Mouse (Mus musculus) neural tube, embryonic 13.5 days (tissue): ENCODE measurements at regions not wholly inside any gene's neighbourhood (a gene's known extent, or its start where the extent isn't known, plus 50 kb on each side); places are given as distances from the start of the nearest gene placed in this dataset.
A peak's percentile ranks its signal among the peaks of the same experiment; 100 is the strongest.

Source experiments
- ATAC-seq: fragments of 200-750 bp; cut with Nextera tagmentation; 2 replicates; pipeline ENCODE4 v1.8.0; 2017; ENCODE audit warnings: low read depth, mild to moderate bottlenecking, moderate TSS enrichment, moderate library complexity
- H3K27ac ChIP-seq: fragments of 300-500 bp; sonication (generic); replicated peaks from 2 replicates; pipeline ENCODE4 v1.5.1; 2015; ENCODE audit warnings: moderate library complexity, mild to moderate bottlenecking, inconsistent platforms
- H3K27me3 ChIP-seq: fragments of 300-500 bp; sonication (generic); 2 replicates; pipeline ENCODE4 v1.6.1; 2015; ENCODE audit warnings: mild to moderate bottlenecking, inconsistent platforms
- H3K36me3 ChIP-seq: fragments of 300-500 bp; sonication (generic); 2 replicates; pipeline ENCODE4 v1.6.1; 2015; ENCODE audit warnings: mild to moderate bottlenecking, inconsistent platforms
- H3K4me1 ChIP-seq: fragments of 300-500 bp; sonication (generic); replicated peaks from 2 replicates; pipeline ENCODE4 v1.6.1; 2015; ENCODE audit warnings: inconsistent platforms
- H3K4me2 ChIP-seq: fragments of 300-500 bp; sonication (generic); 2 replicates; pipeline ENCODE4 v1.6.1; 2015; ENCODE audit warnings: inconsistent platforms, mild to moderate bottlenecking, moderate library complexity
- H3K4me3 ChIP-seq: fragments of 300-500 bp; sonication (generic); 2 replicates; pipeline ENCODE4 v1.5.1; 2015; ENCODE audit warnings: mild to moderate bottlenecking, inconsistent platforms
- H3K9ac ChIP-seq: fragments of 300-500 bp; sonication (generic); 2 replicates; pipeline ENCODE4 v1.6.1; 2015; ENCODE audit warnings: moderate library complexity, mild to moderate bottlenecking, inconsistent platforms
- H3K9me3 ChIP-seq: fragments of 300-500 bp; sonication (generic); 2 replicates; pipeline ENCODE4 v1.6.1; 2016; ENCODE audit warnings: inconsistent platforms
- WGBS: fragments of 180-500 bp; shearing (Covaris S2); methylation state at CpG from one replicate; pipeline ENCODE4 v1.1.7; 2015; 5-methylcytosine and 5-hydroxymethylcytosine counted together

DNA sequence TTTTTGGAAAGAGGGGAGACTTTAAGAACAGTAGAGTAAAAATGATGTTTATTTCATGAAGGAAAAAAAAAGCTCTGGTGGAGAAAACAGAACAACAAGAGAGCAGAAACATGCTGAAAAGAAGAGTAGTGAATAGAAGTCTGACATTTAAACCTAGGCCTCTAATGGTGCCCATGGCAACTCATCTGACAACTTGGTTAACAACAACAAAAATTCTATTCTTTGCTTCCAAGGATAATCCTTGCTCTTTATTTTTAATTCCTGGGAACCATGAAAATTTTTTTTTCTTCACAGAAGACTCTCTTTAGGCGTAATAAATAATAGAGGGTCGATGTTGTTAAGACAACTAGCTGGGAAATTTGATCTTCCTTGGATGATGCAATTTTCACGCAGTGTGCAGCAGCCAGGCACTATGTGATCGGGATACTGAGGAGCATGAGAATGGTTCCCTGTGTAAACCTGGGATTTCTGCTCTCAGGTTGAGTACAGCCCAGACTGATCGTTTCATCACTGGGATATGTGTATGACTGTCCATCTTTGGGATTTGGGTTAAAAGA lies 120.4 kb upstream of the Ndst3 start:
- H3K27ac ChIP-seq = no peak overlapping the region

GRCm38 (mm10) chr3:123828790-123829189 lies 138.1 kb upstream of the Ndst3 start:
- 84% methylated on average over 6 of the region's 6 CpGs for WGBS
- no peak for ATAC-seq
- Histone ChIP-seq H3K36me3 (no peaks in the 10 kb centered on the region), H3K9ac (no peak overlapping the region), H3K4me1 (no peaks in the 10 kb centered on the region), H3K27me3 (no peaks in the 10 kb centered on the region), H3K9me3 (no peaks in the 10 kb centered on the region), H3K27ac (no peak overlapping the region), H3K4me3 (no peak overlapping the region), H3K4me2 (no peak overlapping the region)

More for the DNA sequence above, 120.4 kb upstream of the Ndst3 start:
- Histone ChIP-seq H3K36me3 (no peaks in the 10 kb centered on the region), H3K4me1 (peaks cover 7% of the 10 kb centered on the region; the same call in 1 of the 2 replicates), H3K4me2 (no peak overlapping the region), H3K9ac (no peak overlapping the region), H3K9me3 (no peaks in the 10 kb centered on the region), H3K27me3 (no peaks in the 10 kb centered on the region), H3K4me3 (no peak overlapping the region)
- ATAC-seq = peak; percentile 67
- 28% methylated on average over 5 of the region's 5 CpGs for WGBS

DNA sequence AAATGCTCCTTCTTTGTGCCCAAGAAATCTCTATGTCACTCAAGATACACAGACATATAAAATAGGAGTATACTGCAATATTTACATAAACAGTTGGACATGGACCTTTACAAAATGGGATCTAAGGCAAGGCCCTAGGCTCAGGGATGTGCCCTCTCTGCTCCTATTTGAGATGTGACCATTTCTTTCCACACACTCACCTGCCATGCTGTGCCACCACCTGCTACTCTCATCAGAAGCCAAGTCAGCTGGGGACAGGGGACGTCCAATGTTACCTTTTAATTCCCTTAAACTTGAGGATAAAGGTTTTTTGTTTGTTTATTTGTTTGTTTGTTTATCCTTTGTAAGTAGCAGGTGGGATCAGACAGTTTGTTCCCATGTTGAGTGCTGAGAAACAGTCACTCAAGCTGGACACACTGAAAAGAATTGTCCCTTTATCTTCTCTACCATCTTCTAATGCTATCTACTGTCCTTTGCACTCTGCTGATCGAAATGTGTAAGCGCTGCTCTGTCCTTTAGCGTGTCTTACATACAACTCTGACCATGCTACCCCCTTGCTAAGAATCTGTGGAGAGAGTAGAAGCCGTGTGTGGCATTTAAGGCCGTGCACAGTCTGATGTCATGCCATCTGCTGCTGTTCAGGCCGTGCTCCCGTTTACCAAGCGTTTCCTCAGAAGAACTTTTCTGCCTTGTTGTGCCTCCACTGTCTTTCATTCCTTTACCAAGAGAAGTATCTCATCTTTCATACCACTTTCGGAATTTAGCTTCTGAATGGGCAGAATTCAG lies 147.9 kb upstream of the Ndst3 start:
- 86% methylated on average over 10 of the region's 10 CpGs for WGBS
- H3K4me1 ChIP-seq = no peaks in the 10 kb centered on the region
- no peak overlapping the region for H3K27ac ChIP-seq
- no peak for ATAC-seq
- no peak overlapping the region for H3K9ac ChIP-seq
- H3K36me3 ChIP-seq = no peaks in the 10 kb centered on the region
- H3K4me2 ChIP-seq = no peak overlapping the region
- H3K27me3 ChIP-seq = no peaks in the 10 kb centered on the region
- H3K9me3 ChIP-seq = no peaks in the 10 kb centered on the region
- no peak overlapping the region for H3K4me3 ChIP-seq

- Histone ChIP-seq H3K4me1 (no peaks in the 10 kb centered on the region), H3K27me3 (no peaks in the 10 kb centered on the region), H3K4me2 (no peak overlapping the region), H3K9me3 (no peaks in the 10 kb centered on the region), H3K27ac (no peak overlapping the region), H3K4me3 (no peak overlapping the region), H3K36me3 (no peaks in the 10 kb centered on the region), H3K9ac (no peak overlapping the region)
- WGBS = 77% methylated on average over 1 of the region's 1 CpGs
- no peak for ATAC-seq
Measured at GRCm38 (mm10) chr3:123846554-123846953, 155.9 kb upstream of the Ndst3 start.

DNA sequence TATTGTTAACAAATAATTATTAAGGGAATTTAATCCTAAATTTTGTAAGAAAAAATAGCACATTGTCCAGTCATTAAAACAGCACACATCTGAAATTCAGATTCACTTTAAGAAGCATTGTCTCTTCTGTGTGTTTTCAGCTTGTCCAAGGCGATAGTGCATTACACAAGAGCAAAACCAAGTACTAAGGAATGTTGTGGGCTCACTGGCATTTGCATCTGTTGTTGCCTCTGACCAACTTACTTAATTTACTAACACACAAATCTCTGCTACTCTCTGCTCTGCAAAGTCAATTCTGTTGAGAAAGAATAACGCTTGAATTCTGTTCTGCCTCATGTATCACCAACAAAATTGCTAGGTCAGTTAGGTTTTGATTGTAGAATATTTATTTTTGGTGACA lies 158.0 kb upstream of the Ndst3 start:
- H3K27me3 ChIP-seq = no peaks in the 10 kb centered on the region
- H3K4me1 ChIP-seq = no peaks in the 10 kb centered on the region
- no peak for ATAC-seq
- WGBS = 82% methylated on average over 2 of the region's 2 CpGs
- H3K4me3 ChIP-seq = no peak overlapping the region
- no peak overlapping the region for H3K4me2 ChIP-seq
- H3K27ac ChIP-seq = no peak overlapping the region
- no peaks in the 10 kb centered on the region for H3K9me3 ChIP-seq
- H3K36me3 ChIP-seq = no peaks in the 10 kb centered on the region
- no peak overlapping the region for H3K9ac ChIP-seq

GRCm38 (mm10) chr3:123852889-123853288 lies 162.2 kb upstream of the Ndst3 start:
- H3K4me3 ChIP-seq = no peak overlapping the region
- no peaks in the 10 kb centered on the region for H3K9me3 ChIP-seq
- H3K4me2 ChIP-seq = no peak overlapping the region
- no peak overlapping the region for H3K27ac ChIP-seq
- H3K36me3 ChIP-seq = no peaks in the 10 kb centered on the region
- H3K27me3 ChIP-seq = no peaks in the 10 kb centered on the region
- H3K4me1 ChIP-seq = no peaks in the 10 kb centered on the region
- H3K9ac ChIP-seq = no peak overlapping the region
- ATAC-seq = no peak
- 80% methylated on average over 3 of the region's 3 CpGs for WGBS

DNA sequence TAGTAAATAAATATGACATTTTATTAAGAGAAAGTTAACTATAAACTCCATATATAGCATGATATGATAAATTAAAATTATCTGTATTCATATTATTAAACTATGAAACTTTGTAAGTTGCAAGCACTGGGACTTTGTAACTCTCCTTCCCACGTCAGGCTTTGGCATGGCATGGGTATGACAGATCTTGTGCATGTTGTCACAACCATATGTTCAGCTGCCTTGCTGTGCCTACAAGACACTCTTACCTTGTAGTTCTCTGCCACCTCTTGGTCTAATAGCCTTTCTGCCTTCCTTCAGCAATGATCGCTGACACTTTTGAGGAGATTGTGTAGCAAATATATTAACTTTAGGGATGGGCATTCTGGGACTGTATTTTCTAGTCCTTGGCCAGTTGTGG lies 183.1 kb upstream of the Ndst3 start:
- no peaks in the 10 kb centered on the region for H3K36me3 ChIP-seq
- no peak overlapping the region for H3K4me2 ChIP-seq
- H3K9ac ChIP-seq = no peak overlapping the region
- no peaks in the 10 kb centered on the region for H3K9me3 ChIP-seq
- 94% methylated on average over 2 of the region's 2 CpGs for WGBS
- H3K27me3 ChIP-seq = no peaks in the 10 kb centered on the region
- no peak overlapping the region for H3K27ac ChIP-seq
- H3K4me3 ChIP-seq = no peak overlapping the region
- ATAC-seq = no peak
- no peaks in the 10 kb centered on the region for H3K4me1 ChIP-seq

GRCm38 (mm10) chr3:123893691-123894090 lies 203.0 kb upstream of the Ndst3 start:
- Histone ChIP-seq H3K9ac (no peak overlapping the region), H3K9me3 (no peaks in the 10 kb centered on the region), H3K4me2 (no peak overlapping the region), H3K27ac (no peak overlapping the region), H3K36me3 (no peaks in the 10 kb centered on the region), H3K4me1 (peaks cover 9% of the 10 kb centered on the region), H3K27me3 (no peaks in the 10 kb centered on the region), H3K4me3 (no peak overlapping the region)
- WGBS = 15% methylated on average over 3 of the region's 3 CpGs
- ATAC-seq = no peak

DNA sequence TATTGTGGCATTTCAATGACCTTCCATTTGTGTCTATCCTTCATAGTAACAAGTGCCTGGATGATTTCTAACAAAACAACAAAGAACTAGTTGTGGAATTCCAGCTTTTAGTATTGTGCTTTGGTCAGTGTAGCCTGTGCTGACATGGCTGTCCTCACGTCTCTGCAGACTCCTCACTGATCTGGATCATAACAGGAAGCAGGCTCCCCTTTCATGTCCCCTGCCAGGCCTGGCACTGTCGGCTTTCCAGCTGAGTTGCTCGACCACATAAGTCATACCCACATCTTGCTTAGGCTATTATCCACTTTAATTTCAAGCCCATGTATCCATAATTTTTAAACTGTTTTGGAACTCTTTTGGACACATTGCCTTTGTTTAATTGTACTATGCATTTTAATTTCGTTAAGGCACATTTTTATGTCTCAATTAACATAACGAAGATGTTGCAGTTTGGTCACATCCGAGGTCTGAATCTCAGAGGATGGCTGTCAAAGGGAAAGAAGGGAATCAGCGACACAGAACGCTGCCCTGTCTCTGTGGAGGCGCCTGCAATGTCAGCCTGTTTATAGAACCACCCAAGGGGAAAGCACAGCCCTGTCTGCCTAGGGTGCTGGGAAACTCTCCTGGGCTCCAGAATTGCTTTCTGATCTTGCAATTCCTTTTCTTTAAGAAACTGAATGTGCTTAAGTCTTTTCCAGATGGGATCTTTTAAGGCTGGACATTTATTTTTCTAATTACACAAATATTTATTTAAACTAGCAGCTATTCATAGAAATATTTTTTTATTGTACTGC lies 215.5 kb upstream of the Ndst3 start:
- 0 out of 2 replicates have a peak overlapping the region, but pooled peaks have one; percentile 43 for H3K27ac ChIP-seq
- WGBS = 29% methylated on average over 9 of the region's 9 CpGs
- no peaks in the 10 kb centered on the region for H3K9me3 ChIP-seq
- no peaks in the 10 kb centered on the region for H3K36me3 ChIP-seq
- H3K4me3 ChIP-seq = no peak overlapping the region
- H3K9ac ChIP-seq = no peak overlapping the region
- H3K4me1 ChIP-seq = peaks cover 6% of the 10 kb centered on the region
- H3K4me2 ChIP-seq = no peak overlapping the region
- ATAC-seq = peak; percentile 69; the same call in 1 of the 2 replicates
- no peaks in the 10 kb centered on the region for H3K27me3 ChIP-seq

DNA sequence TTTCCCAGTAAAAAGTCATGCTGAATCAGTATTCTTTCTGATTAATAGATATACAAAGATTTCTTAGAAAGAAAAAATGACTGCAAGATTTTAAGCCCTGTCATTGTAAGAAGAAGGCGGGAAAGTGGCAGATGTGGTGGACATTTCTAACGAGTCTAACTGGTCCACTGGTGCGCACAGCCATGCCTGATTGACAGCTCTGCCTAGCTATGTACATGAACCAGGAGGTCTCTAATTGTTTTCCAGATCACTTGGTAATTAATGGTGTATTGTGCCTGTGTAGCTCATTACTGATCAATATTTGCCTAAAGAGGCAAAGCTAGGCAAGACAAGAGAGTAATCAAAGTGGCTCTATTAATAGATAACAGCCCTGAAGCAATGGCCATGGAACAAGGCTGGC lies 227.5 kb upstream of the Ndst3 start:
- no peak overlapping the region for H3K9ac ChIP-seq
- no peaks in the 10 kb centered on the region for H3K9me3 ChIP-seq
- no peak overlapping the region for H3K27ac ChIP-seq
- 78% methylated on average over 3 of the region's 3 CpGs for WGBS
- no peaks in the 10 kb centered on the region for H3K4me1 ChIP-seq
- no peaks in the 10 kb centered on the region for H3K27me3 ChIP-seq
- no peak overlapping the region for H3K4me2 ChIP-seq
- no peak for ATAC-seq
- H3K4me3 ChIP-seq = no peak overlapping the region
- no peaks in the 10 kb centered on the region for H3K36me3 ChIP-seq

DNA sequence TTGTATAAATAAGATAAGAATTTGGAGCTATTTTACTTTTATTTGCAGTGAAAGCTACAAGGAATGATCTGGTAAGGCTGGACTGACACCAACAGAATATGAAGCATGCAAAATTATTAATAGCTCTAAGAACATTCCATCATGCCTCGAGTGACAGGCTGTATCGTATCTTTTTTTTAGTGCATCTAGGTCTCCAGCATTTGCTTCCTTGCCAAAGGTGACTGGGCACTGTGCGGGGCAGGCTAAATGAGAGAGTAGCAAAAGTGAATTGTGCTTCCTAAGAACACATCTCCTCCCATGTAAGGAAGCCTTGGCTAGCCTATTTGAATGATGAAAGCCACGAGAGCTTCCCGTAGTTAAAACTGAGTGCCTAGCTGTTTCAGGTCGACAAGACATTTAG lies 261.5 kb upstream of the Ndst3 start:
- Histone ChIP-seq H3K9me3 (no peaks in the 10 kb centered on the region), H3K27me3 (no peaks in the 10 kb centered on the region), H3K36me3 (no peaks in the 10 kb centered on the region), H3K4me2 (no peak overlapping the region), H3K4me1 (no peaks in the 10 kb centered on the region), H3K9ac (no peak overlapping the region), H3K27ac (no peak overlapping the region), H3K4me3 (no peak overlapping the region)
- 80% methylated on average over 6 of the region's 6 CpGs for WGBS
- no peak for ATAC-seq

- Histone ChIP-seq H3K27me3 (no peaks in the 10 kb centered on the region), H3K4me3 (no peak overlapping the region), H3K4me2 (no peak overlapping the region), H3K9me3 (no peaks in the 10 kb centered on the region), H3K36me3 (no peaks in the 10 kb centered on the region), H3K4me1 (no peaks in the 10 kb centered on the region), H3K27ac (no peak overlapping the region), H3K9ac (no peak overlapping the region)
- no peak for ATAC-seq
- 94% methylated on average over 3 of the region's 3 CpGs for WGBS
Measured at GRCm38 (mm10) chr3:123967373-123967772, 276.7 kb upstream of the Ndst3 start.
